Mouse (Mus musculus) embryonic facial prominence, embryonic 11.5 days (tissue): ENCODE results near the gene 1700031F05Rik. TPM values are rescaled to one million over a fixed set of nuclear protein-coding genes. Genes with fewer than 3 reads are reported as not detected.
"Not testable (repeated sequence)": the region's sequence is repeated elsewhere in the genome, so short reads cannot be mapped to it uniquely, and the experiment has no call there.

Source experiments
- ATAC-seq: fragments of 200-750 bp; cut with Nextera tagmentation; replicated peaks from 2 replicates; pipeline ENCODE4 v1.8.0; 2017; ENCODE audit warnings: low read depth; ENCODE audit not compliant: insufficient number of reproducible peaks, low FRiP score, low TSS enrichment
- DNase-seq: peaks from one replicate; pipeline ENCODE4 v3.0.0-alpha.2; 2015; ENCODE audit warnings: low spot score
- H3K27ac ChIP-seq: fragments of 300-500 bp; sonication (generic); replicated peaks from 2 replicates; pipeline ENCODE4 v1.5.1; 2014; ENCODE audit warnings: mild to moderate bottlenecking, low read depth, low read length, control low read depth
- H3K27me3 ChIP-seq: fragments of 300-500 bp; sonication (generic); 2 replicates; pipeline ENCODE4 v1.6.1; 2014; ENCODE audit warnings: mild to moderate bottlenecking, low read length, moderate library complexity, mixed read lengths; ENCODE audit not compliant: control insufficient read depth, insufficient read depth
- H3K36me3 ChIP-seq: fragments of 300-500 bp; sonication (generic); replicated peaks from 2 replicates; pipeline ENCODE4 v1.6.1; 2014; ENCODE audit warnings: low read depth, mild to moderate bottlenecking, low read length, moderate library complexity, mixed read lengths; ENCODE audit not compliant: control insufficient read depth, insufficient read depth
- H3K4me1 ChIP-seq: fragments of 300-500 bp; sonication (generic); 2 replicates; pipeline ENCODE4 v1.6.1; 2014; ENCODE audit warnings: low read length, mixed read lengths; ENCODE audit not compliant: control insufficient read depth, insufficient read depth
- H3K4me2 ChIP-seq: fragments of 300-500 bp; sonication (generic); 2 replicates; pipeline ENCODE4 v1.6.1; 2014; ENCODE audit warnings: low read depth, mild to moderate bottlenecking, control low read depth, low read length, moderate library complexity
- H3K4me3 ChIP-seq: fragments of 300-500 bp; sonication (generic); 2 replicates; pipeline ENCODE4 v1.5.1; 2014; ENCODE audit warnings: low read depth, low read length, control low read depth
- H3K9ac ChIP-seq: fragments of 300-500 bp; sonication (generic); replicated peaks from 2 replicates; pipeline ENCODE4 v1.6.1; 2014; ENCODE audit warnings: mild to moderate bottlenecking, control low read depth, low read length
- H3K9me3 ChIP-seq: fragments of 300-500 bp; sonication (generic); replicated peaks from 2 replicates; pipeline ENCODE4 v1.6.1; 2016; ENCODE audit warnings: mild to moderate bottlenecking, low read length, inconsistent platforms, mixed read lengths; ENCODE audit not compliant: control insufficient read depth
- WGBS: fragments of 180-500 bp; shearing (Covaris S2); extraction: QIAGEN DNeasy Blood & Tissue Kit; methylation state at CpG from one replicate; pipeline ENCODE4 v1.1.7; 2014; 5-methylcytosine and 5-hydroxymethylcytosine counted together
- polyA plus RNA-seq: library from polyadenylated mRNA; unstranded; fragments of >200 nt; fragmentation: Nextera tagmentation; extraction: Ambion mirVana; gene quantifications from 2 replicates; pipeline ENCODE4 v1.2.1, GENCODE M21; 2014

1700031F05Rik gene
- polyA plus RNA-seq = not detected in 2 replicates

DNA sequence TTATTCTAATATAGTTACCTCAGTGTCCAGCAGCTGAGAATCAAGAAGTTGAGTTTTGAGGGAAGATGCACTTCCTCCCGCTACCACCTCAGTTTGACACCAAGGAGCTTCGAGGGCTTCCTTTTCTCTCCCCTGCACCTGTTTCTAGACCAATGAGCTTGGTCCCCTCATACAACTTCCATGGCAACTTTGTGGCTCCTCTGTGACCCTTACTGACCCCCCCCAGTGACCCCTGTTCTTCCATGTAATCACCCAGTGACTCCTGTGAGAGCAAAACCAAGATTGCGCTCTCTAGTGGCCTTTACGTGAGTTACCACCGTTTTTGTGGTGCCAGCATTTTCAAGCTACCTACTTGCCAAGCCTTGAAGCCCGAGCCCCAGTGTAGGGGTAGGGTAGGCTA lies at the start of gene 1700031F05Rik:
Gene 1700031F05Rik, minus strand, starts transcription at position 101 of the 400 bp plus-strand sequence.
- WGBS = 93% methylated on average over 6 of the region's 6 CpGs
- H3K4me2 ChIP-seq = no peak within 1 kb of the TSS
- H3K9me3 ChIP-seq = no peaks in the 10 kb centered on the region
- DNase-seq = no peak
- no peak within 1 kb of the TSS for H3K27ac ChIP-seq
- H3K4me1 ChIP-seq = no peaks in the 10 kb centered on the region
- no peaks in the 10 kb centered on the region for H3K27me3 ChIP-seq
- no peak within 1 kb of the TSS for H3K4me3 ChIP-seq
- ATAC-seq = no peak
- no peak within 1 kb of the TSS for H3K9ac ChIP-seq
- no peaks in the 10 kb centered on the region for H3K36me3 ChIP-seq

DNA sequence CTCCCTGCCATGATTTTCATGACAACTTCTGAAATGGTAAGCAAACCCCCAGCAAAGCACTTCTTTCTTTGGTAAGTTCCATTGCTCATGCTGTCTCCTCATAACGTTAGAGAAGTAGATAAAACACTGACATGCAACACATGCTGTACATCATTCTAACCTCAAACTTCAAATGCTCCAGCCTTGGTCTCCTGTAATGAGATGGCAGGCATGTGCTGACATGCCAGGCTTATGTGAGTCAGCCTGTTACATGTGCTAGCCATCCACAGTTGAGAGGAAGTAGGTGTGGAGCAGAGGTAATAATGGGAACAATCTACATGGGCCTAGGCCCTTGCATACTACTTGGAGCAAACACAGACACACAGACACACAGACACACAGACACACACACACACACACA lies 47.1 kb upstream of the 1700031F05Rik start:
- not testable (repeated sequence) for H3K27me3 ChIP-seq, H3K9ac ChIP-seq, H3K27ac ChIP-seq, H3K4me3 ChIP-seq, H3K9me3 ChIP-seq, H3K36me3 ChIP-seq, ATAC-seq, H3K4me1 ChIP-seq, H3K4me2 ChIP-seq, DNase-seq
- 81% methylated on average over 1 of the region's 1 CpGs for WGBS

DNA sequence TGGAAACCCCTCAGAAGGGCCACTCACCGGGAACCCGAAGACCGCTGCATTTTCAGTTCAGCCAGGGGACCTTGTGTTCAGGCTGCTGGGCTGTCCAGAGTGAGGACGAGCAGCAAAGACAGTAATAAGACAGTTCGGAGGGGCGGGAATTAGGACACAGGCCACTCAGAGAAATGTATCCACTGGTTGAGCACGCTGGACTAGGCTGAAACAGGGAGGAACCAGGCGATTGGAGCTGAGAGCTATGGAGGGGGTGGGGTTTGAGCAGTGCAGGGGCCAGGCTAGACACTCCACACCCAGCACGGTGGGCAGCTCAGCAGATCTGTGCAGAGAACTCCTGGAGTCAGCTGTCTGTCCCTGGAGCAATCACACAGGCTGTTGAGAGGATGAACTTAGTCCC lies 40.8 kb upstream of the 1700031F05Rik start, which contains the start of the genes Dmrtc1a and 1700011M02Rik:
Gene Dmrtc1a, minus strand, starts transcription at position 101 of the 400 bp plus-strand sequence.
Gene 1700011M02Rik, plus strand, starts transcription at position 319 of the 400 bp plus-strand sequence.
- H3K27ac ChIP-seq, H3K4me3 ChIP-seq, H3K4me1 ChIP-seq, H3K9ac ChIP-seq, DNase-seq, ATAC-seq, H3K36me3 ChIP-seq, H3K4me2 ChIP-seq, H3K27me3 ChIP-seq, H3K9me3 ChIP-seq: not testable (repeated sequence)
- 80% methylated on average over 6 of the region's 9 CpGs for WGBS

GRCm38 (mm10) chrX:102854516-102854915 lies 13.3 kb downstream of the 1700031F05Rik start, which contains the start of gene Dmrtc1c2:
Gene Dmrtc1c2, minus strand, starts transcription at chrX:102854616.
- not testable (repeated sequence) for H3K4me3 ChIP-seq, H3K9ac ChIP-seq, H3K4me2 ChIP-seq, H3K4me1 ChIP-seq, H3K27me3 ChIP-seq, H3K9me3 ChIP-seq, ATAC-seq, H3K27ac ChIP-seq, DNase-seq, H3K36me3 ChIP-seq
- WGBS = no CpG with 5 or more reads among the region's 13 CpGs

DNA sequence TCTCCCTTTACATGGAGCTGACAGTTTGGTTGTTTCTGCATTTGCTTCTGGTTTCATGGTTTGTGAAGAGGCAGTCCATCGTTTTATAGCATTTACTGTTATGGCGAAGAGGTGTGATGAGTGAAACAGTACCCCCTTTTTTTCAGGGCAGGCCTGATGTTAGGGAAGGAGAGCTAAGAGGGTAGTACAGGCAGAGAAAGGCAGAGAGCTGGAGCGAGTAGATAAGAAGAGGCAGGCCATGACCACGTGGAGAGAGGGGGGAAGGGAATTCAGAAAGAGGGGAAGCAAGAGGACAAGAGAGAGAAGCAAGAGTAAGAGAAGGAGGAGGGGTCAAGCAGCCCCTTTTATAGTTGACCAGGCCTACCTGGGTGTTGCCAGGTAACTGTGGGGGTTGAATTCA lies 55.5 kb downstream of the 1700031F05Rik start:
- DNase-seq (no peak), ATAC-seq (no peak)
- Histone ChIP-seq H3K9ac (no peak overlapping the region), H3K4me1 (no peaks in the 10 kb centered on the region), H3K27me3 (no peaks in the 10 kb centered on the region), H3K4me2 (no peak overlapping the region), H3K36me3 (no peaks in the 10 kb centered on the region), H3K4me3 (no peak overlapping the region), H3K9me3 (no peaks in the 10 kb centered on the region), H3K27ac (no peak overlapping the region)
- WGBS = 76% methylated on average over 4 of the region's 4 CpGs

Other genes with a start within 250 kb of the 1700031F05Rik start
- gene Phka1, start 223.7 kb downstream of the 1700031F05Rik start, polyA plus RNA-seq = 7.4 and 8.1 TPM in 2 replicates
- not detected in 2 replicates for gene Gm3880, start 181.0 kb downstream of the 1700031F05Rik start, polyA plus RNA-seq
- not detected in 2 replicates for gene Gm9112, start 160.3 kb downstream of the 1700031F05Rik start, polyA plus RNA-seq
- gene Dmrtc1b, start 160.1 kb downstream of the 1700031F05Rik start, polyA plus RNA-seq = not detected in 2 replicates
- not detected in 2 replicates for gene Dmrtc1c1, start 65.0 kb downstream of the 1700031F05Rik start, polyA plus RNA-seq
- not detected in 2 replicates for gene Dmrtc1c2, start 13.4 kb downstream of the 1700031F05Rik start, polyA plus RNA-seq
- gene Dmrtc1a, start 40.7 kb upstream of the 1700031F05Rik start, polyA plus RNA-seq = 0.68 and 1.1 TPM in 2 replicates
- gene 1700011M02Rik, start 40.9 kb upstream of the 1700031F05Rik start, polyA plus RNA-seq = not detected in 2 replicates
- gene 1700018G05Rik, start 60.4 kb upstream of the 1700031F05Rik start, polyA plus RNA-seq = not detected in 2 replicates